Mouse (Mus musculus) ES-CJ7 (cell line): ENCODE data around the gene Tsacc.

Source experiments
- DNase-seq: peaks from one replicate; pipeline ENCODE4 v3.0.0; 2011; ENCODE audit warnings: low read depth, low spot score

Gene Tsacc

DNA sequence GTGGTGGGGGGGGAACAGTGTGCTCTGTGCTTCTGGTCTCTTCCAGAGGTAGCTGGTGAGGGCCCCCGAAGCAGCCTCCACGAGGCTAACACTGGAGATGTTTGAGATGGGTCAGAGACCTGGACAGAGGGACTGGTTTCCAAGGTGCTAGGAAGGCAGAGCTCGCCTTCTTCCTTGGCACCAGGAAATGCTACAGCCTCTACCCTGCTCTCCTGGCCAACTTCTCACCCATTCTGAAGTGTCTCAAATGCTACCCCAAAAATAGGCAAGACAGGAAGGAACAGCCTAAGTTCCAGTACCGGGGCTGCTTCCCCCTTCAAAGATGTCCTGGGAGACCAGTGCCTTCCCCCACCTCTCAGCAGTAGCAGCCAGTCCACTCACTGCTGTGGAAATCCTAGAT is 57.4 kb downstream of the Tsacc start:
- DNase-seq, result no peak

DNA sequence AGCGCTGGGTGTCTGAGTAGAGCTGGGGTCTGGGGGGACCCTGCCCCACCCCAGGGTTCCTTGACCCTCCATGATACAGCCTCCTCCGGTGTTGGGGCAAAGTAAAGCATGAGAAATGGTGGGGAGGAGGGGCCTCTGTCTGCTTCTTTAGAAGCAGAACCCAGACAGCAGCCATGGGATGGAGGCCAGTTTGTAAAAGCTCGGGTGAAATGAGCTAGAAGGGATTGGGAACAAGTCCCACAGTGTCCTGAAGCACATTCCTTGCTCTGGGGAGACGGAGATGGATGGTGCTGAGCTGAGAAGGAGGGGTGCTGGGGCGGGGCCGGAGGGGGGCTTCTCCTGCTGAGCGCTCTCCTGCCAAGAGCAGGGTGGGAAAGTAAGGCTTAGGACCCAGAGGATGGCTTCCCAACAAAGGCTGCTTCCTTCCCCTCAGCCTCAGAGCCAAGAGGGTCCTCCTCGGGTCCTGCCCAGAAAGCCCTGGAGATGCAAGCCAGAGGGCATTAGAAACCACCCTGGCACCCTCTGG is 57.9 kb downstream of the Tsacc start:
- DNase-seq, result no peak

DNA sequence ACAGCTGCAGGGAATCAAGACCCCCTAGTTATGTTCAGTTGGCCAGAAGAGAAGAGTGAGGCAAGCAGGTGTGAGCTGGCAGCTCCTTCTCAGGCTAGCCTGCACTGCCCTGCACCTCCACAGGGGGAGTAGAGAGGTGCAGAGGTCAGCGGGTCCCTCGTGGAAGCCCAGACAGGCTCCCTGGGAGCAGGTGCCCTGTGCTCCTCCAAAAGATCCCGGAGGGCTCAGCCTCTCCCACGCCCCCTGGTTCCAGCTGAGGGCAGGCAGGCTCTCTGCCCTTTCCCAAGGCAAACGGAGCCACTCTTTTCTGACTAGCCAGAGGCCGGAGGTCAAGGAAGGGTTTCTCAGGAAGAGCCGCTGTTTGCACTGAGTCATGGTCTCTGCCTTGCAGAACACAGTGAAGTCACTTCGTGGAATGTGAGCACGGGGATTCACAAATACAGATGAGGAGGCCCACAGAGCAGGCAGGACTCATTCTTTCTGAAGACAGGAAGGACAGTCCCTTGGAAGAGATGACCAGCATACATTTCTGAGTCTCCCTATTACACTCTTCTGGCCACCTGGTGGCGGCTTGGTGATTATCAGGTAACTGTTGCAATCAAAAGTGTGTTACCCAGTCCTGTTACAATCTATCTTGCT is 59.1 kb downstream of the Tsacc start:
- DNase-seq, result no peak

DNA sequence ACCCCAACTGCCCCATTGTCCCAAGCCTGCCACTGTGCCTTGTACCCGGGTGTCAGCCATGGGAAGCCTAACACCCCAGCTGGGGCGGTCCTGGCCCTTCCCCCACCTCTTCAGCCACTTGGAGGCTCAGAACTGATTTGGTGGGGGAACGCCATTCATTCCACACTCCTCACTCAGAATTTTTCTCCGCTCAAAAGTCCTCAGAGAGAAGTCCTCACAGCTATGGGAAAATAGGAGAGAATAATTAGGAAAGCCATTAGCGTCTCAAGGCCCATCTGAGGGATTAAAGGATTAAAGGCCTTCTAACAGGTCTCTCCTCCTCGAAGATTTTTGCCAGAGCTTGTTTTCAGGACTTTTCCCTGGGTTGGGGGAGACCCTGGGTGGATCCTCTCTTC is 59.6 kb downstream of the Tsacc start:
- no peak for DNase-seq

DNA sequence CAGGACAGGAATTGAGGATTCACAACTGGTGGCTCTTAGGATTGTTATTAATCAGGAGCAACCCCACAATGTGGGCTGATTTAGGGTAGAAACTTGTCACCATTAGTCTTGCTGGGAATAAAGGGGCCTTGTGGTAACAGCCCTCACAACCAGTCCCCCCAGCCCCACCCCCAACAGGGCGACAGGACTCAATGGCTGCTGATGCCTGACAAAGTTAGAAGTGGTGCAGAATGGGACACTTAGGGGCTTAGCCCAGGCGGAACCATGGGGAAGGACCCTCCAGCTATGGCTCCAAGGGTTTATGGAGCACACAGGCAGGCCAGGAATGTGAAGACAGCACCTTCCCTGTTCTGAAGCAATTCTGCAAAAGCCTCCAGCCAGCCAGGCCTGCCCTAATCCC is 61.2 kb downstream of the Tsacc start:
- no peak for DNase-seq

DNA sequence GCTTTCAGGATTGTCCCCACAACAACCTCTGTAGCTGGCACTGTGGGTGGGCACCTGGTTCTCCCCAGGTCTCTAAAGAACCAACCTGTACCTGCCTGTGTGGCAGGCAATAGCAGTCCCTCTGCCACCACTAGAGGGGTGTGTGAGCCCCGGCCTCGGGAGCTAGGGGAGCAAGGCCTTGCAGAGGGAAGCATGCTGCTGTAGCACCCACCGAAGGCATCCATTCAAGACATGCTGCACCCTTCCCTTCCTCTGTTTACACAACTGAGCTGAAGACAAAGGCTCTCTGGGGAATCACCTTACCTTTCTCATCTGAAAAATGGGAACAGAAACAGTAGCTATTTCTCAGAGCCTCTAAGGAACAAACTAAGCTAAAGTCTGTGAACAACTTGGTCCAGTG is 61.6 kb downstream of the Tsacc start:
- peak; percentile 74 for DNase-seq

DNA sequence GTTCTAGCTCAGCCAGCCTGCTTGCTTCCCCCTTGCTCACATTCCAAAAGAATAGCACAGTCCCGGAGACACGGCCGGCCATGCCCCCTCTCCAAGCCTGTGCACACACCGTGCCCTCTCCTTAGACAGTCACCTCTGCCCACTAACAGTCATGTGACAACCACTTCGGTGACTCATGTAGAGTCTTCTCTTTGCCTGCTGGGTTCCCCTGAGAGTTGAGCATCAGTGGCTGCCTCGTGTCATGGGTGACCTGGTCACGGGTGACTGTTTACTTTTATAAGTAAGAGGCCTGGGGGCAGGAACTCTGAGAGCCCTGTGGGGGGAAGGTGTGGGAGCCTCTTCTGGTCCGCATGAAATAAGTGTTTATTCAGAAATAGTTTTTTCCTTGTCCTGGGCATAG is 62.8 kb downstream of the Tsacc start:
- no peak for DNase-seq

DNA sequence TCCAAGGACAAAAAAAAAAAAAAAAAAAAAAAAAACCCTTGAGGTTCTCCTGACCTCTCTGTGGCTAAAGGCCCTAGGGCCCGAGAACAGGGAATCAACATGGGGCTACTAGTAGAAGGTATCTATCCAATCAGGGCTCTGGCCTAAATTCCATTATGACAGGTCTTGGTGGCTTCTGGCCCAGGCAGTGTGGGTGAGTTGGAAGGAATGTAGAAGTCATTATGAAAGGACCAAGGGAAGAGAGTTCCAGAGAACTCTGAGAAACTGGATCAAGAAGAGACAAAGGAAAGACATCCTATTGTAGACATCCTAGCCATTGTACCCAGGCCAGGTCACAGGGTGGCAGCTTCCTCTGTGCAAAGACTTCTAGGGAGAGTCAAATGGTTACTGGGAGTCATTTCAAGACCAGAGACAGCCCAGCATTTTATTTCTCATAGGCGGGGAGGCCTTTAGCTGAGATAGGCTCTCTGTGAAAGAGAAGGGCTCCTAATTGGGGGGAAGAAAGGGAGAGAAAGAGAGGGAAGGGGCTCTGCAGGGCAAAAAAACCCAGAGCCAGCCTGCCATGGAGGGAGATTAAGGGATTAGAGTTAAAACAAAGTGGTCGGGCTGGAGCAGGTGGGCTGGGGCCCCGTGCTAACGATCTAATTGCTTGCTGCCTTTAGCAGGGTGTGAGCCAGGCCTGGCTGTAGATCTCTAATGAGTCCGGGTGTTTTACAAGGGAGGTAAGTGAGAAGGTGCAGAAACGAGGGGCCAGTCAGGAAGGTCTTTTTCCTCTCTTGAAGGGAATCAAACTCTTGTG is 63.7 kb downstream of the Tsacc start:
- no peak for DNase-seq
